Mouse (Mus musculus) adrenal gland, postnatal 25 days (tissue): ENCODE results near the gene Ggt7. TPM values are rescaled to one million over a fixed set of nuclear protein-coding genes. Genes with fewer than 3 reads are reported as not detected.
"Not testable (repeated sequence)": the region's sequence is repeated elsewhere in the genome, so short reads cannot be mapped to it uniquely, and the experiment has no call there.

Experiments used
- DNase-seq: peaks from one replicate; pipeline ENCODE4 v3.0.0; 2021; ENCODE audit warnings: mixed read lengths
- long read RNA-seq: library from polyadenylated mRNA; stranded (forward); transcript quantifications from one replicate; pipeline ENCODE4 v2.0.0, GENCODE M21; 2021
- total RNA-seq: library from RNA; stranded (reverse); gene quantifications from 2 replicates; pipeline ENCODE4 v1.2.3, GENCODE M21; 2021

Gene Ggt7
- total RNA-seq, result 2.3 and 5.3 TPM in 2 replicates
- long read RNA-seq, transcript Ggt7-201 (15 exons, 2,614 nt), result major isoform, 9 of 13 reads
- long read RNA-seq, partial matches to known transcripts, result 2 of 13 reads
- long read RNA-seq, other reads (novel, unspliced or antisense), result 2 of 13 reads

DNA sequence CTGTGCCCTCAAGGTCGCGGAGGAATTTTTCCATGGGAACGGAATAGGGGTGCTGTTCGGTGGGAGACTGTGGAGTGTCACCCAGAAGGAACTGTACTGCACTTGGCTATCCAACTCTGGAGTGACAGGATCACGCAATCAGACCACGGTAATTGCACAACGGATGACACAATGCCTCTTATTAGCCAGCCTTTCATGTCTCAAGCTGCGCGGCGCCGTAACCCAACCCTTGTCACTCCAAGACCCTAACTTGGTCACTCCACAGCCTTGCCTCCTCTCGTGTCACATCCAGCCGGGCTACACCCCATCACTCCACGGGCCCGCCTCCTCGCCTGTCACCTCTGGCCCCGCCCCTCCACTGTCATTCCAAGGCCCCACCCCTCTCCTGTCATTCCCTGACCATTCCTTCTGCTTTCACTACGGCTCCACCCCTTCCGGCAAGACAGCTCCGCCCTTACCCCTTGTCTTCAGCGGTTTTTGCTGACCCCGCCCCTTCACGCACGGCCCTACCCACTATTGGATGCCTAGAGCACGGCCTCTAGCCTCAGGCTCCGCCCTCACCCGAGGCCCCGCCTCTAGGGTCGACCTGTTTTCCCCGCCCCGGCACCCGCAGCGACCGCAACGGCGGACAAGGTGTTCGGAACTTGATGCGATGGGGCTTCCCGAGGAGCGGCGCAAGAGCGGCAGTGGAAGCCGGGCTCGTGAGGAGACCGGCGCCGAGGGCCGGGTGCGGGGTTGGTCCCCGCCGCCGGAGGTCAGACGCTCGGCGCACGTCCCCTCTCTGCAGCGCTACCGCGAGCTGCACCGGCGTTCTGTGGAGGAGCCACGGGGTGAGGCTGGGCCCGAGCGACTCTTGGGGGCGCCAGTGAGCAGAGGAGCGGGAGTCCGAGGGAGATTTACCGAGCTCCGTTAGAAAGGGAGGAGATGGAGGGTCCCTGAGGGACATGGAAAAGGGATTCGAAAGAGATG, at the start of gene Ggt7, which contains the start of gene Acss2:
TSS of gene Ggt7 (minus strand) at position 783 of the 969 bp plus-strand sequence.
TSS of gene Acss2 (plus strand) at position 494 of the 969 bp plus-strand sequence.
- peak; percentile 98 for DNase-seq

DNA sequence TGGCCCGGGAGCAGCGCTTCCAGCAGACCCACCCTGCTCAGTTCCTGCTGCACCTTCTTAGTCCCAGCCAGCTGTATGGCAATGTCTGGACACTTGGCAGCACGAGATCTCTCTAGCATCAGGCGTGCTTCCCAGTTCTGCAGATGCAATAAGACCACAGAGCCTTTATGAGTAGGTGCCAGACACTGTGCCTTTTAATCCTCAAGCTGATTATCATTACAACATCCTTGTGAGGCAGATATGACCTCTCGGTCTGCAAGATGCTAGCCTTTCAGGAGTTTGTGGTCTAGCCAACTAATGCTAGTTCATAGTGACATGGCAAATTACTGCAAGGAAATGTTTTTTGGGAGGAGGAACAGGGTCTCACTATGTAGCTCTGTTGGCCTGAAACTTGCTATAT, 49.7 kb upstream of the Ggt7 start:
- DNase-seq, result no peak

DNA sequence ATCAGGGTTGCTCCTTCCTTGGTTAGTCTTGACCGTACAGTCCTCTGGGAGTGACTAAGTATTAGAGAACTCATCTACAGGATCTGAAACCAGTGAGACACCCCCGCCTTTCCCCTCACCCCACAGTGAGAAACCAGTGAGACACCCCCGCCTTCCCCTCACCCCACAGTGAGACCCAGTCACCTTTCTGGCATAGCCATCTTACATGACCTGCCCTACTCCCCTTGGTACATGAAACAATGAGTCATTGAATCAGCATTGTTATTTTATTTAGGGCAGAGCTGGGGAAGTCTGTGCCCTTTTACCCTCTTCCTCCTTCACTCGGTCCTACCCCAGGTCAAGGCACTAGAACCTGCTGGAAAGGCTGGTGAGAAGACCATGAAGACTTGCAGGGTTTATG, 44.9 kb upstream of the Ggt7 start:
- DNase-seq, result no peak

DNA sequence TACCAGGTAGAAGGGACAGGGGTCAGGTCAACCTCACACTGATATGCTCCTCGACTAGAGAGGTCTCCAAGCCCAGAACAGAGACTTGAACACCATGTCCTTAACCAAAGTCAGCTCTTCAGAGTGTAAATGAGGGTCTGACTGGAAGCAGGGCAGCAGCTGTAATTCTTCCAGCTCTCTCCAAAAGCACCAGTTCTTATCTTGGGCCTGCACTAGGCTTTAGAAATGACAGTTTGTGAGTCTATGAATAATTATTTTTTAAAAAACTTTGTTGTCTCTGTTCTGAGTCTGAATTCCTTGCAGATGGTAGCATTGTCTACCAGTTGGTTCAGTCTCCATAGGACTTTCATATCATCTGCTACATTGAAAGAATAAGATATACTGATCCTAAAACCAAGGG, 44.2 kb upstream of the Ggt7 start:
- DNase-seq, result no peak

DNA sequence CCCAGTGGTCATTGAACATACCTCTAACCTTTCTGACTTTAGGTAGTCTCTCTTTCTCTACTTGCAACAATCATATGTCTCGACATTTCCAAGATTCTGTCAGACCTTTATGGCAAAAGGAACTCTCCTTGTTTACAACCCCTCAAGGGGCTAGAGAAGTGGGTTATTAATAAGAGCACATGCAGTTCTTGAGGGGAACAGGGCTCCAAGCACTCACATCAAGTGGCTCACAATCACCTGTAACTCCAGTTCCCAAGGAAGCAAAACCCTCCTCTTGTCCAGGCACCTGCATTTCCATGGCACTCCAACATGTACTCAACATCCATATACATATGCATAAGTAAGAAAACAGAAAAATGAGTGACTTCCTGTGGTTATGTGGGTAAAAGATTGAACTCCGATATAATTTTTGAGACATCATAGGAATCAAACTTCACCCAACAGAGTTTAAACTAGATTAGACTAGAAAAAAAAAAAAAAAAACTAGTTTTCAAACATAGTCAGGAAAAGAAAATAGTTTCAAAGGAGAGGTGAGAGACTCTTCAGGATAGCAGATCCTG, 36.5 kb upstream of the Ggt7 start:
- no peak for DNase-seq

DNA sequence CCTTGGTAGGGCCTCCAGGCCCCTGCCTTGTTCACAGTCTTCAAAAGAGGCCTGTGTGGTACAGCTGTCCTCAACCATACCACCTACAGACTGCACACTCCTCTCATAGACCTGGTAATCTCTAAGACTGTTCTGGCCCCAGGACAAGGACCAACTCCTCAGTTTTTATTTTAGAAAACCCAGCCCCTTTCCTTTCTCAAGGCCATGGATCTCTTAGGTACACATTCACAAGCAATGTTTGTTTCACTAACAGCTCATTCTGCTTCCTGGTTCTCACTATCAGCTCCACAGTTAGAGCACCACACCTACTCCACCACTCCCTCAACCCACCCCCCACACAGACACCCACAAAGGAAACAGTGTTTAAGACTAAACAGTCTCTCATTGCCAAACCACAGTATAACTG, 34.9 kb upstream of the Ggt7 start:
- DNase-seq, result no peak

DNA sequence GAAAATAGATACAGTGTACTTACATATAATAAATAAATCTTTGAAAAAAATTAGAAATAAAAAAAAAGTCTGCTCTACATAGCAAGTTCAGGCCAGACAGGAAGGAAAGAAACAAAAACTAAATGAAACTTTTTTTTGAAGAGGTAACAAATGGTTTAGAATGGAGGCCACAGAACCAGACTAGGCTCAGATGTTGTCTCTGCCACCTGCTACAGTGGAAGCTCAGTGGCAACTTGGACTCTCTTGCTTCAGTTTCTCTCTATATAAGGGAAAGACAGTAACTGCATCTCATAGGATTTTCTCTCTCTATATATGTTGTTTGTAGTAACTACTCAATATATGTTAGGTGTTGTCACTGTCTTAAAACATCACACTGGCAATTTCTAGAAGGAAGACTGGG, 34.3 kb upstream of the Ggt7 start:
- DNase-seq, result no peak

DNA sequence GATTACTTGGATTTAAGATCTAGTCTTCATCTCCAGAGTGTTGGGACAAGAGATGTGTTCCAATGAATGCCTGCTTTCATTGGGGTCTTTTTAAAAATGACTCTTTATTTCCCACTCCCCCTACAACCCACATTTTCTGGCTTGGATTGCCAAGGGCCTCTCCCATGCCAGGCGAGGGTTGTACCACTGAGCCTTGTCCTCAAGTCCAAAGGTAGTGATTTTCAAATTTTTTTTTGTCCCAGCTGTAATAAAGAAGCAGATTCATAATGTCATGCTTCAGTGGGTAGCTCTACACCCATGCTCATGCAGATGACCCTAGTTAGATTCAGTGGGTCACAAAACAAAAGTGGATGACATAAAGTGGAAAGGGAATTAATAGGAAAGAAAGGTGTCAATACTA, 28.9 kb upstream of the Ggt7 start:
- DNase-seq, result no peak

DNA sequence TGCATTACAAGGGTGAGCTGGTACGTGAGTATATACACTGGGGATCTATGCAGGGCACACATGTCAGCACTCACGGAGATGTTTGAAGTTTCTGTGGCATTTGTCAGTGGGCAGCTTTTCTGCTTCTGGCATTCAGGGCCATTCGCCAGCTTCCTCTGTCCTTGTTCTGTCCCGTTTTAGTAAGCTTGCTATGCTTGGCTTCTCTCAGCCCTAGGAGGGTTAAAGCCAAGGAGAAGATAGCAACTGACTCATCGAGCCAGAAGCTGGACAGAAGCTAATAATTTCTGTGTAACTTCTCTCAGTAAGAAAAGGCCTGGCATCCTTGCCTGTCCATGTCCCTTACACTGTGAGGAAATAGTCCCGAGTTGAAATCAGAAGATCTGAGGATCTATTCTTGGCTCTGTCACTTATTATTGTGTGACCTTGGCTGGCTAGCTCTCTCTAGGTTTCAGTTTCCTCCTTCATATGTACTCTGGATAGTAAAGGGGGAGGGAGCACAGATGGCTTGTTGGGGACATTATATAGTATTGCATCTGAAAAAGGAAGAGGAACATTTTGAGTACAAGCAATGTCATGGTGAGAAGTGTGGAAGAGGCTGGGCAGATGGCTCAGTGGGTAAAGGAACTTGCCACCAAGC, 22.9 kb upstream of the Ggt7 start:
- peak; percentile 61 for DNase-seq

DNA sequence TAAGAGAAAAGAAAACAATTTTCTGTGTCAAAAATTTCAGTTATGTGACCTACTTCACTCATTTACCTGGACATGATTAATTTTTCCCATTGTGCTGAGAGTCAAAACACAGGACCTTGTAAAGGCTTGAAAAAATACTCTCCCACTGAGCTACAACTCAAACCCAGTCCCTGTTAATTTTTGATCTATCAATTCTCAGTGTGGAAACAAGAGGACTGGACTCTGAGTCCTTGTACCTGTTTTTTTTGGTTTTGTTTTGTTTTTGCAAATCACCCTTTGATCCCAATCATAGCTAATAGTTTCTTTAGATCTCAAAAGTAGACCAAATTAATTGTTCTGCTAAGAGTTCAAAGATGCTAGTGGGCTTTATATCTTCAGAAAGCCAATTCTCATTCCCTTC, 21.7 kb upstream of the Ggt7 start:
- no peak for DNase-seq

DNA sequence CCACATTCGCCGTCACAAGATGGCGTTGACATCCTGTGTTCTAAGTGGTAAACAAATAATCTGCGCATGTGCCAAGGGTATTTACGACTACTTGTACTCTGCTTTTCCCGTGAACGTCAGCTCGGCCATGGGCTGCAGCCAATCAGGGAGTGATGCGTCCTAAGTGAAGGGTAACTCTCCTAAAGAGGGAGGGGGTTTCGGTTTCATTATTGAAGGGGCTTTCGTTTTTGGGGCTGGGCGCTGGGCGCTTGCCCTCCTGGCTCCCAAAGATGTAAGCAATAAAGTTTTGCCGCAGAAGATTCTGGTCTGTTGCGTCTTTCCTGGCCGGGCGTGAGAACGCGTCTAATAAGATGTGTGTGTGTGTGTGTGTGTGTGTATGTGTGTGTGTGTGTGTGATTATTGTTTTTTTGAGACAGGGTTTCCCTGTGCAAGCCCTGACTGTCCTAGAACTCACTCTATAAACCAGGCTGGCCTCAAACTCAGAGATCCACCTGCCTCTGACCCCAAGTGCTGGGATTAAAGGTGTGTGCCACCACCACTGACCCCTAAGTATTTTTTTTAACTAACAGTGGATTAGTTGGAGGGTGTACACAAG, 20.5 kb upstream of the Ggt7 start:
- not testable (repeated sequence) for DNase-seq

DNA sequence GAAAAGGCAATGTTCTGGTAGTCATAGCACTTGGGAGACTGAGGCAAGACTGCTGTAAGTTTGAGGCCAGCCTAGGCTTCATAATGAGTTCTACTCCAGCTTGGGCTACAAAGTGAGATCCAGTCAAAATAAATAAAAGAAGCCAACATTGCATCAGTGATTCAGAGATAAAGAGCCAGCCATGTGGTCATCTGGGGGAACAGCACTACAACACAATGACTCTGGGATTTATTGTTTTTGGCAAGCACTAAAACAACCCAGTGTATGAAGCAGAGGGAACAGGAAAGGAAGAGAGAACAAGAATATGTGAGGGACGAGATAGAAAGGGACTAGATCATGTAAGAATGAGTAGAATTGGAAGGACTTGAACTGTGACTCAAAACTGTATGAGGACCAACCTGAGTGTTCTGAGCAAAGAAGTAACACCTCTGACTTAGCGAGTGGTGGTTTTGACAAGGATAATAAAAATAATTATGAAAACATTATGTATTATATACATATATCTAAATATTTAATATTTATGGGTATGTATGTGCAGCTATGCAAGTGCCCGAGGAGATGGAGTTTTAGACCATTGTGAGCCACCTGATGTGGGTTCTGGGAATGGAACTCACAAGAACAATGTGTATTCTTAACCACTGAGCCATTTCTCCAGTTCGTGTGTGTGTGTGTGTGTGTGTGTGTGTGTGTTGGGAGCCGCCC, 19.9 kb upstream of the Ggt7 start:
- DNase-seq, result no peak

DNA sequence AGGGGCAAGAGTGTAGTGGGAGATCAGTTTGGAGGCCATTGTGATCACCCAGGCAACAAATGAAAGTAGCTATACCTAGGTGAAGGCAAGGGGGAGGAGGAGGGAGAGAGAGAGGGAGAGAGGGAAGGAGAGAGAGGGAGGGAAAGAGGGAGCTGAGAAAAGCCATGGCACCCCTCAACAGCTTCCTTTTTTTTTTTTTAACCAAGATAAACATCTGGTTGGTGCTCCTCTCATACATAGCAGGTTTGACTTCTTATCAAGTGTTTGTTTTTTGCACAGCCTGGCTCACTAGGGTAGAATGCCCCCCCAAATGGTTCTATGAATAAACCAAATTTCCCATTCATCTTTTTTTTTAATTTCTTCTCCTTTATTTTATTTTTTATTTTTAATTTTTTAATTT, 18.3 kb upstream of the Ggt7 start:
- no peak for DNase-seq

DNA sequence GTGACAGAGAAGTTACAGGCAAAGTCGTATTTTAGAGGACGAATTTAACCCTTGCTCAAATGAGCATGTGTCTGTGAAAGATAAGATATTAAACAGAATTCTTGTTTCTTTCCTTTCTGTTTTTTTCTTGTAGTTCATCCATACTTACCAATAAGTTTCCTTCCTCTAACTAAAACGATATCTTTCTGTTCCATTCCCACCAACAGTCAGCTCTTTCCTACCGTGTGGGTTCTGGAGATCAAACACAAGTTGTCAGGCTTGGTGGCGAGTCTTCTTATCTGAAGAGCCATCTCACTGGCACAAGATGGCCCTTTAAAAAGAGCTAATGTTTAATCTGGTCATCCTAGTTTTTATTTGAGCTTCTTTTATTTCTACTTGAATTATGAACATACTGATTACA, 9.3 kb upstream of the Ggt7 start:
- no peak for DNase-seq

DNA sequence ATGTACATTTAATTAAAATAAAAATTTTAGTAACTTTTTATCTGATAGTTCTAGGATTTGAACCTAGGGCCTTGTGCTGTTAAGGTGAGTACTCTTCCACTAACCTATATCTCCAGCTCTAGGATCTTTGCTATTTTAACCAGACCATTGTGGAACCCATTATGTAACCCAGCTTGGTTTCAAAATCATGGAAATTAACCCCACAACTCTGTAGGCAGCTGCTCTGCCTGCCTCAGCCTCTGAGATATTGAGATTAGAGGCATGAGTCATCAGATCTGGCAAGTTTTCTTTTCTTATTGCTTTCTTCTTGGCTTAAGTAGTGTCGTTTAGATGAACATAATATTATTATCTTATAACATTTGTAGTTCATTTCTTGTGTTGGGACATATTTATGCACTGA, 6.3 kb upstream of the Ggt7 start:
- no peak for DNase-seq

DNA sequence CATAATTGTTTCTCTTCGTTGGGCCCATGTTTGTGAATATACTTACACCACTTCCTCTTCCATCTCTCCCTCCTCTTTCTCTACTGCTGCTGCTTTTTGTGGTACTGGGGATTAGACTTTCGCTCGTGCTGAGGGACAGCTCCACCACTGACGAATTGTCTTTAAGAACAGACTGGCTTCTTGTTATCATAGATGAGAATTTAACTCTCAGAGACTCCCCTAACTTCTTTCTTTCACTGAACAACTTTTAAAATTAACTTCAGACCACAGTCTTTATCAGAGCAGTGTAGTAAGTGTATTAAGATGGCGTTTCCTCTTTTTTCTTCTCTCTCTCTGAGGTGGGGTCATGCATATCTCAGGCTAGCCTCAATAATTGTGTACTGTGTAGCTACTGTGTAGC, 5.7 kb upstream of the Ggt7 start:
- no peak for DNase-seq

DNA sequence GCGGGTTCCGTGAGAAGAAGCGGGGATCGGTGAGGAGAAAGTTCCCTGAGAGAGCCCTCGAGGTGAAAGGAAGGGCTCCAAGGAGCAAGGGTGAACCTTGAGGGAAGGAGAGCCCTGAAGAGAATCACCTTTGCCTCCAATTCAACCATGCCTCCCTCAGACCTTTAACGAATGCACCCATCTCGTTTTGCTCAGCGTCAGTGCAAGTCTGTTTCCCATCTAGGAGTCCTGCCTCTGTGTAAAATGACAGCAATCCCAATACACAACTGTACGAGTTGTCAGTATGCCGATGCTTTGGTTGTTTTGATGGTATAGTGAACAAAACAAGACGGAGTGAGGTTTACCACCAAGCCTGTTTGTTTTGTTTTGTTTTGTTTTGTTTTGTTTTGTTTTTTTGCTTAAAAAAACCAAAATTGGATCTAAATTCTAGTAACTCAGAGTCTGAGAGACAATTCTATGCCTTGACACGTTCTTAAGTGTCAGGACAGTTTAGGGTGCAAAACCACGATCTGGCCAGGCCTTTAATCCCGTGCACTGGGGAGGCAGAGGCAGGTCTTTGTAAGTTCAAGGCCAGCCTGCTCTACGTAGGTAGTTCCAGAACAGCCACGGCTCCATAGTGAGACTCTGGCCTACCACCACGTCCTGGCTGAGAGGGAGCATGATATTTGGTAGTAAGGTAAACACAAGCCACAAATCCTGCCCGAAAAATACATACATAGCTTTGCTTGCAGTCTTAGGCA, 664 bp upstream of the Ggt7 start:
- DNase-seq, result no peak

DNA sequence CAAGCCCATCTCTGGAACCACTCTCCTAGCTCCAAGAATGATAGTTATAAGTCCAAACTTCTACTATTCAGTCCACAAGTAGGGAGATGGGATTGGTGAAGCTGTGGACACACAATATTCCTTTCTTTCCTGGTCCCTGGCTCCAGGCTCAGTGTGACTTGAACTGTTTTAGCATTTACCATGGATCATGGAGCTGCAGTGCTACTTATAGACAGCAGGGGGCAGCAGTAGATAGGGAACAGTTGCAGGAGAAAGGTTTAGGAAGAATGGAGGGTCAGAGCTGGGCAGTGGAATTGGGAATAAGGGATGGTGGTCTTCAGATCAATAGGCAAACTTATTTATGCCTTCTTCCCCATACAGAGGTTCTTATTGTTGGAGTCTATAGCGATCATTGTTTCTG, 2.1 kb downstream of the Ggt7 start:
- DNase-seq, result peak; percentile 56

DNA sequence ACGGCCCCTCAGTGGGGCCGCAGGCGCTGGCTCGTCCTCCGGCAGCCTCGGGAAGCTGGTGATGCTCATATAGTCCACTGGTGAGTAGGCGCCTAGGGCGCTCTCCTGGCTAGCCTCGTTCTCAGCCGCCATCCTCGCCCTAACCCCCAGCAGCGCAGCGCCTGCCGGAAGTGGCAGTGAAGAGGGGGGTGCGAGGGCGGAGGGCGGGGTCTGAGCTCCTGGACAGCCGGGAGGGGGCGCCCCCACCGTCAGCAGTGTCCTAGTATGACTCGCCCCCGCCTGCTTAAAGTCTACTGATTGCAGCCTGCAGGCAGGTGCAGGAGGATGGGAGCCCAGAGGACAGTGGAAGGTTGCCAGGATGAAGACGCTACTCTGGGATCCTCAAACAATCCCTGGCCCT, 3.4 kb downstream of the Ggt7 start:
- DNase-seq, result peak; percentile 72

DNA sequence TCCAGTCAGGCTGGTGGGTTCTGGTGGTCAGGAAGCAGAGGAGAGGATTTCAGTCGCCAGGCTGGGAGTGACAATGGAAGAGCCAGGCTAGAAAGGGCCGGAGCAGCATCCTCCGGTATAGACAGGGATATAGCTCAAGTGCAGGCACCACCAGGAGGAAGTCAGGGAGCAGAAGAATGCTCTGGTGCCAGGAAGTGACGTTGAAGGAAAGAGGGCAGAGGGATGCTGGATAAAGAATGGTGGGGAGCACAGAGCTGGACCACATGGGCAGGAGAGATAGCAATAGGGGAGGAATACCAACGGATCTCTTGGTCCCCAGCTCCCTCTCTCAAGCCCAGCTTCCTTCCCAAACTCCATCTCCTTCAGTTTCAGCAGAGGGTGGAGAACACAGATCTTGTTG, 4.5 kb downstream of the Ggt7 start:
- DNase-seq, result no peak

DNA sequence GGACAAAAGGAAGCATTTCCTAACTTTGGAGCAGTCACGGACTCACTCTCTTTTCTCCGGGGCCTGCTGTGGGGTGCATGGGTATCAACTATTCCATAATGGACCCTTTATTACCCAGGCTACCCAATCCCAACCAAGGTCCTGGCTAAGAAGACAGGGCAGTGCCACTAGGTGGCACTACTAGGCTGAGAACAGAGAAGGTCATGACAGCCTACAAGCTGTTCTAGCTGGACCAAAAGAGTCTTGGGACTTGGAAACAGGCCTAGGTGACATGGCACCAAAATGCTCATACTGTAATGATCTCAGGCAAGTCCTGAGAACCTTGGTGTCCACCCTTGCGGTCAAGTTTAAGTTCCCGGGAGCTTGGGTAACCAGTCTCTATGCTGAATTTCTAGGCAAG, 5.6 kb downstream of the Ggt7 start:
- DNase-seq, result peak; percentile 57
